Mouse (Mus musculus) liver, postnatal 0 days (tissue): ENCODE data around the gene Adamts17. TPM values are rescaled to one million over a fixed set of nuclear protein-coding genes. Genes with fewer than 3 reads are reported as not detected.

Source experiments
- ATAC-seq: fragments of 200-750 bp; cut with Nextera tagmentation; 2 replicates; pipeline ENCODE4 v1.8.0; 2017; ENCODE audit warnings: mild to moderate bottlenecking, moderate library complexity
- DNase-seq: peaks from one replicate; pipeline ENCODE4 v3.0.0-alpha.2; 2016
- H3K27ac ChIP-seq: fragments of 300-500 bp; sonication (generic); 2 replicates; pipeline ENCODE4 v1.5.1; 2014; ENCODE audit warnings: antibody characterized with exemption, moderate library complexity, mild to moderate bottlenecking, low read depth
- H3K27me3 ChIP-seq: fragments of 300-500 bp; sonication (generic); 2 replicates; pipeline ENCODE4 v1.6.1; 2014; ENCODE audit warnings: low read length, control low read depth, mixed read lengths; ENCODE audit not compliant: insufficient read depth
- H3K36me3 ChIP-seq: fragments of 300-500 bp; sonication (generic); replicated peaks from 2 replicates; pipeline ENCODE4 v1.6.1; 2014; ENCODE audit warnings: mild to moderate bottlenecking, control low read depth, low read length, moderate library complexity, mixed read lengths; ENCODE audit not compliant: insufficient read depth
- H3K4me1 ChIP-seq: fragments of 300-500 bp; sonication (generic); 2 replicates; pipeline ENCODE4 v1.6.1; 2014; ENCODE audit warnings: antibody characterized with exemption, mild to moderate bottlenecking, control low read depth; ENCODE audit not compliant: insufficient read depth
- H3K4me2 ChIP-seq: fragments of 300-500 bp; sonication (generic); 2 replicates; pipeline ENCODE4 v1.6.1; 2014; ENCODE audit warnings: low read depth, mild to moderate bottlenecking, low read length, moderate library complexity, mixed read lengths
- H3K4me3 ChIP-seq: fragments of 300-500 bp; sonication (generic); 2 replicates; pipeline ENCODE4 v1.5.1; 2014; ENCODE audit warnings: low read depth, low read length
- H3K9ac ChIP-seq: fragments of 300-500 bp; sonication (generic); replicated peaks from 2 replicates; pipeline ENCODE4 v1.6.1; 2014; ENCODE audit warnings: mild to moderate bottlenecking, moderate library complexity
- H3K9me3 ChIP-seq: fragments of 300-500 bp; sonication (generic); 2 replicates; pipeline ENCODE4 v1.6.1; 2016; ENCODE audit warnings: mild to moderate bottlenecking, control low read depth, low read length, mixed read lengths
- CTCF ChIP-seq: sonication (generic); IDR thresholded peaks from 2 replicates; pipeline ENCODE4 v1.5.1; 2016; ENCODE audit warnings: antibody characterized with exemption, low read depth
- EP300 ChIP-seq: IDR thresholded peaks from 2 replicates; pipeline ENCODE4 v1.6.1; 2016; ENCODE audit warnings: antibody characterized with exemption, low read depth, mild to moderate bottlenecking
- WGBS: fragments of 180-500 bp; shearing (Covaris S2); extraction: QIAGEN DNeasy Blood & Tissue Kit; methylation state at CpG from one replicate; pipeline ENCODE4 v1.1.7; 2014; ENCODE audit not compliant: insufficient replicate concordance; 5-methylcytosine and 5-hydroxymethylcytosine counted together
- polyA plus RNA-seq: library from polyadenylated mRNA; unstranded; fragments of >200 nt; fragmentation: Nextera tagmentation; extraction: Ambion mirVana; gene quantifications from 2 replicates; pipeline ENCODE4 v1.2.1, GENCODE M21; 2015

Adamts17 gene
- polyA plus RNA-seq, 1 experiment from 2014 or later, result 0.05 TPM

DNA sequence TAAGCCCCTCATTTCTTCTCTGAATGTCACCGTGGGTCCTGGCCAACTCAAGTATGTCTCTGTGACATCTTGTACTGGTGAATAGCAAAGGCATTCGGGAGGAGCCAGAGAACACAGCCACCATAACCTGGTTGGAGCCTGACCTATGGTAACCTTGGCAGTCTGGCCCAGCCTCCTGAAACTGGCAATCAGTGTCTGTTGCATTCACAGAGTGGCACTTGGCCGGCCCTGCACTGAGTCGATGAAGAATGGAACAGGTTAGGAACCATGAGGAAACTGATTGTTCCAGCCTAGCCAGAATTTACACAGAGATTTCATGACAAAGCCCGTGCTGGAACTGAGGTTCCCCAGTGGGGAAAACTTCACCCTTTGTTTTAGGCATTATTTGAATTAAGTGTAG is 38.8 kb upstream of the Adamts17 start:
- Histone ChIP-seq H3K4me3 (no peak overlapping the region), H3K4me1 (no peaks in the 10 kb centered on the region), H3K27me3 (no peaks in the 10 kb centered on the region), H3K9ac (no peak overlapping the region), H3K36me3 (no peaks in the 10 kb centered on the region), H3K27ac (no peak overlapping the region), H3K9me3 (no peaks in the 10 kb centered on the region), H3K4me2 (no peak overlapping the region)
- ATAC-seq (no peak), DNase-seq (no peak)
- TF ChIP-seq EP300 (no peak), CTCF (no peak)
- WGBS, result 67% methylated on average over 5 of the region's 5 CpGs

DNA sequence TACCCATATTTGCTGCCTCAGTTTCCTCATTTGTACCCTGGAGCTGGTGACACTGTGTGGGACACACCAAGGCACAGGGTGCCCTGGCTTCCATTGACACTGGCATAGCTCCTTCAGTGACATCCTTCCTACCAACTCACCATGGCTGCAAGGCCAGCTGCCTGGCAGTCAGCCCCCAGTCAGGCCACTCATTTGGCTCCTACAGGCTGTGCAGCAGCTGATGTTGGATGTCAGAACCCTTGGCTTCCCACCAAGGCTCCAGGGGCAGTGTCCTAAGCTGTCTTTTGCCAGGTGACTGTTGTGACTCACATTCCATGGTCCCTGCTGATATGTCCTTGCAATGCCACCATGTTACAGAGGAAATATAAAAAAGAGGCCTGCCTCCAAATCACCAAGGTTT is 37.8 kb upstream of the Adamts17 start:
- TF ChIP-seq CTCF, result no peak
- no peak for TF ChIP-seq EP300
- DNase-seq (no peak), ATAC-seq (no peak)
- H3K36me3 ChIP-seq, result no peaks in the 10 kb centered on the region
- no peak overlapping the region for H3K9ac ChIP-seq
- H3K4me1 ChIP-seq, result no peaks in the 10 kb centered on the region
- H3K27me3 ChIP-seq, result no peaks in the 10 kb centered on the region
- H3K4me2 ChIP-seq, result no peak overlapping the region
- H3K27ac ChIP-seq, result no peak overlapping the region
- no peak overlapping the region for H3K4me3 ChIP-seq
- H3K9me3 ChIP-seq, result no peaks in the 10 kb centered on the region

DNA sequence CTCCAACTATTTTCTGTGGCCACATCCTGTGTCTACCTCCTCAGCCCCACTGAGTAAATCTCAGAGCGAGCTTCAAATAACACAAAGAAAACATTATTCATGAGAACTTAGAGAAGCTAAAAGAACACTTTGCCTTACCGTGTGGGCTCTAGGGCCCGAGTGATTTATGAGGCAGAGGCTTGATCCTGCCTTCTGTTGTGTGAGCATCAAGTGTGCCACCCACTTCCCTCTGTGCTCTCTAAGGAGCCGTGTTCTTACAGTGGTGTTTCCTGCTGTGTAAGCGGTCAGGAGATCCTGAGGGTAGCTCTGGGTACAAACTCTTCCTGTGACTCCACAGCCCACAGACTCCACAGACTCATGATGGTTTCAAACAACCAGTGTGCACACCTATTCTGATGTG is 35.7 kb upstream of the Adamts17 start:
- Histone ChIP-seq H3K36me3 (no peaks in the 10 kb centered on the region), H3K4me1 (no peaks in the 10 kb centered on the region), H3K9me3 (no peaks in the 10 kb centered on the region), H3K9ac (no peak overlapping the region), H3K27me3 (no peaks in the 10 kb centered on the region), H3K27ac (no peak overlapping the region), H3K4me2 (no peak overlapping the region), H3K4me3 (no peak overlapping the region)
- WGBS, result 30% methylated on average over 5 of the region's 5 CpGs
- DNase-seq (no peak), ATAC-seq (no peak)
- TF ChIP-seq EP300, result no peak
- no peak for TF ChIP-seq CTCF

GRCm38 (mm10) chr7:66806801-66807200 is 32.7 kb upstream of the Adamts17 start:
- DNase-seq, result no peak
- ATAC-seq, result no peak

GRCm38 (mm10) chr7:66810436-66810835 is 29.1 kb upstream of the Adamts17 start:
- DNase-seq (no peak), ATAC-seq (no peak)
- Histone ChIP-seq H3K27me3 (no peaks in the 10 kb centered on the region), H3K4me2 (no peak overlapping the region), H3K9ac (no peak overlapping the region), H3K9me3 (no peaks in the 10 kb centered on the region), H3K4me1 (no peaks in the 10 kb centered on the region), H3K36me3 (no peaks in the 10 kb centered on the region), H3K4me3 (no peak overlapping the region), H3K27ac (no peak overlapping the region)
- WGBS, result 86% methylated on average over 7 of the region's 7 CpGs
- TF ChIP-seq EP300 (no peak), CTCF (no peak)

More at GRCm38 (mm10) chr7:66806801-66807200, 32.7 kb upstream of the Adamts17 start:
- Histone ChIP-seq H3K27ac (no peak overlapping the region), H3K9me3 (no peaks in the 10 kb centered on the region), H3K4me1 (no peaks in the 10 kb centered on the region), H3K4me2 (no peak overlapping the region), H3K36me3 (no peaks in the 10 kb centered on the region), H3K27me3 (no peaks in the 10 kb centered on the region), H3K9ac (no peak overlapping the region), H3K4me3 (no peak overlapping the region)
- WGBS, result 69% methylated on average over 3 of the region's 3 CpGs
- TF ChIP-seq EP300 (no peak), CTCF (no peak)

DNA sequence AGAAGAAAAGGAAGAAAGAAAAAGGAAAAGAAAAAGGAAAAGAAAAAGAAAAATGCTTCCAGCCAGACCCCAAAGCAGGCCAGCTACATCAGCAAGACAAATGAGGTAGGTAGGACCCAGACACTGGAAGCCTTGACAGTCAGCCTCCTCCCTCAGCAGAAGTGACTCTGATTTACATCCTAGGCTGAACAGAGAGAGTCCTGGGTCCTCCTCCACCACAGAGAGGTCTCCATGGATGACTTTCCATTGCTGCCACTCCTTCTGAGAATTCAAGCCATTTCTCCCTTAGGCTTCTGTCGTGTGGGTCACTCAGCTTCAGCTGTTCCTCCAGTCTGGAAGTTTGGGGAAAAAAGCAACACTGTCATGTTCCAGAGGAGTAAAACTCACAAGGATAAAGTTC is 28.2 kb upstream of the Adamts17 start:
- 88% methylated on average over 1 of the region's 1 CpGs for WGBS
- TF ChIP-seq CTCF (no peak), EP300 (no peak)
- H3K27ac ChIP-seq, result no peak overlapping the region
- H3K27me3 ChIP-seq, result no peaks in the 10 kb centered on the region
- no peaks in the 10 kb centered on the region for H3K9me3 ChIP-seq
- H3K9ac ChIP-seq, result no peak overlapping the region
- H3K4me3 ChIP-seq, result no peak overlapping the region
- DNase-seq (no peak), ATAC-seq (no peak)
- H3K4me1 ChIP-seq, result no peaks in the 10 kb centered on the region
- no peak overlapping the region for H3K4me2 ChIP-seq
- no peaks in the 10 kb centered on the region for H3K36me3 ChIP-seq

GRCm38 (mm10) chr7:66812289-66812688 is 27.2 kb upstream of the Adamts17 start:
- DNase-seq, result no peak
- Histone ChIP-seq H3K9ac (no peak overlapping the region), H3K36me3 (no peaks in the 10 kb centered on the region), H3K9me3 (no peaks in the 10 kb centered on the region), H3K27me3 (no peaks in the 10 kb centered on the region), H3K27ac (no peak overlapping the region), H3K4me3 (no peak overlapping the region), H3K4me1 (no peaks in the 10 kb centered on the region), H3K4me2 (no peak overlapping the region)
- no peak for ATAC-seq
- TF ChIP-seq EP300 (no peak), CTCF (no peak)
- 81% methylated on average over 4 of the region's 4 CpGs for WGBS
